Mouse (Mus musculus): ENCODE data around the gene Ppm1n.

GRCm38 (mm10) chr7:19236411-19236810 lies 43.5 kb downstream of the Ppm1n start:
- TF ChIP-seq CTCF (IDR thresholded peaks at IDR 0.05; ENCODE audit: low read depth, low read length) (no peak), TAL1 (conservative IDR thresholded peaks at IDR 0.05; ENCODE audit: low read depth, low read length) (no peak)
